Mouse (Mus musculus): ENCODE measurements around the gene Ucp1.

The Ucp1 gene

DNA sequence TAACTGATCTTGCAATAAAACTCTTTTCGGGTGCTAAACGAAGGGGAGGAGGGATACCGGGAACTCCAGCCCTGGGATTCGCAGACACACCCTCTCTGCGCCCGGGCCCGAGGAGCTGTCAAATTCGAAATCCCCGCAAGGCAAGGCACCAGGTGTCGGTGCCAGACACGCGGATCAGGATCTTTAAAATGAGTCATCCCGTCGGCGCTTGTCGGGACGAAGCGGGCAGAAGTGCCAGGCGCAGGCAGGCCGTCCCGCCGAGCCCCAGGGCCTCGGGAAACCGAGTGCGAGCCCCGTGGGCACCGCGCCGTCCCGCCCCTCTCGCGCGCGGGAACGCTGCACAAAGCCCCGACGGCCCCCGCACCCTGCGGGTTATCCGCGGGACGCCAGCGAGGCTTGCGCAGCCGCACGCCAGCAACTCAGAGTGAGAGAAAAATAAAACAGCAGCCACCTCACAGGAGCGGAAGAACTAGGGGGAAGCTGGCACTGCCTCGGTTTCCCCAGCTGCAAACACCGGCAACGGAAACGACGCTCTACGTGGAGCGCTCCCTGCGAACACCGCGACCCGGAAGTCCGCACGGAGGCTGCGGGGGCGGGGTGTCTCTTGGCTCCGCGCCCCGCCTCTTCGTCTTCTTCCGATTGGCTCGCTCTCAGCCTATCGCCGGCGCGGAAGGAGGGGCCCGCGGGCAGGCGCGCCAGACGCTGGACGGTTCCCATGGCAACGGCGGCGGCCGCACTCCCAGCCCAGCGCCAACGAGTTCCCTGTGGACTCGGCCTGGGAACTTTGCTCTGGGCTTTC is 41.9 kb downstream of the Ucp1 start, which contains the start of gene Elmod2:
Gene Elmod2, minus strand, starts transcription at position 588 of the 799 bp plus-strand sequence.
- peak; percentile 98 for DNase-seq (ENCODE audit: low spot score)

DNA sequence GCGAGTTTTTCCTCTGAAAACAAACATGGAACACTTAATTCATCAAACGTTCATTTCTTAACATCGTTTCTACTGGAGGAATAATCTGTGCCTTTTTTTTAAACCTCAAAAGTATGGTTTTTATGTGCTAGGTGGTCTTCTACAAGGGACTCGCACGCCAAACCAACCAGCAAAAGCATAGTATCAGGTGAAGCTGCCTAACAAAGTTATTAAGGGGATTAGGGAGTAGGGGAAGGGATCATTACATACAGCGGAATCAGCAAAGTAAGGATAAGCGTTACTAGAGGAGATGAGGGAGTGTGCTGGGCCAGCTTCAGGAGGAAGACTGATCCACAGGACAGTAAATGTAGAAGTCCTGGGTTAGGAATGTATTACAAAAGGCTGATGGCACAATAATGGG is 42.7 kb downstream of the Ucp1 start:
- DNase-seq (ENCODE audit: low spot score): no peak

DNA sequence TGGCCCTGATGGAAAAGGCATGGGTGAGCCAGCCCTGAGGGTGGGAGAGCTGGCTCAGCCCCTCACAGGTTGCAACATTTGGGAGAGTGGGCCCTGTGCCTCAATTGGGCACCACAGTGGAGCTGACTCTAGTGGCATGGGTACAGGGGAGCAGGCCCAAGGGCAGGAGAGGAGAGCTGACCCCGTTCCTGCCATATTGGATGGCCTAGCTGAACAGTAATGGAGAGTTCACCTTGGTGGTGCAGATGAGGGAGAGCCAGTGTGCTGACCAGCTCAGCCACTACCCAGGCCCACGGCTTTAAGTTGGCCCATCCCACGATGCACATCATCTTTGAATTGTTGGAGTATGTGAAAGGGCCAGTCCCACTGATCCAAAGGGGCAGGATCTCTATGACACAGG is 51.9 kb downstream of the Ucp1 start:
- no peak for DNase-seq (ENCODE audit: low spot score)

DNA sequence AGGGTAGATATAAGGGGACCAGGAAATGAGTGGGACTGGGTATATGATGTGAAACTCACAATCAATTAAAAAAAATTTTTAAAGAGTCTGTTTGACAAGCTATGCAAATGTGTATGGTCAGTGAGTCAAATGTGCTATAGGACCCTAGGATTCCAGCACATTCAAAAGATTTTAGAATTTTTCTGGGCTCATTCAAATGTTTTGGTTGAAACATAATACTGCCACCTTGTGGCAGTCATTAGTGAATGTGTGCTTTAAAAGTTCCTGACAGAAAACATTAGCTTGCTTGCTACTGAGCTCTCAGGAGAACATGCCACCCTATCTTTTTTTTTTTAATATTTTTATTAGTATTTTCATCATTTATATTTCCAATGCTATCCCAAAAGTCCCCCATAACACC is 52.5 kb downstream of the Ucp1 start:
- DNase-seq (ENCODE audit: low spot score): peak; percentile 35
